Mouse (Mus musculus): ENCODE measurements around the gene Nudt12. TPM values are rescaled to one million over a fixed set of nuclear protein-coding genes. Genes with fewer than 3 reads are reported as not detected.

Gene Nudt12
- 2.3 and 5.9 TPM in 2 replicates for total RNA-seq (2014; rRNA removed)
- 2.0 and 3.5 TPM in 2 replicates for polyA plus RNA-seq (2015; fragmentation: Nextera tagmentation; extraction: Ambion mirVana)

DNA sequence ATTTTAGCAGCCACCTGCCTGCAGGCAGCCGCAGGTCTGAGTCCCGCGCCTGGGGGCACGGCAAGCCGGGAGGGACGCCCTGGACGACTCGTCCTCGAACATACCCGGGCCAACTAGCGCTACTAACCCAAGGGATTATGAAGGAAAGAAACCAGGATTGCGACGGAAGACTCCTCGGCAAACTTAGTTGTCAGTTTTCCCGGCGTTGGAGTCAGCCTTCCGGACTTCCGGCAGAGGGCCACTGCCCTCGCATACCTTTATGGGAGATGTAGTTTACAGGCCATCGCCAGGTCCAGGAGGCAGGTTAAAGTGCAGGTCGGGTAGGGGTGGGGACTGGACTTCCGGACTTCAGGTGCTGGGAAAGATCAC, at the start of gene Nudt12:
Nudt12 (minus strand) TSS at position 282 of the 369 bp plus-strand sequence.
- Histone ChIP-seq H3K27me3 (ENCODE audit: insufficient read depth, low read length) (no peaks in the 10 kb centered on the region), H3K27ac (peak within 1 kb of the TSS; percentile 41; the same call in 1 of the 2 replicates), H3K4me2 (ENCODE audit: low read depth, low read length) (peak within 1 kb of the TSS; percentile 75), H3K4me3 (ENCODE audit: low read length) (peak within 1 kb of the TSS; percentile 85), H3K36me3 (ENCODE audit: insufficient read depth, low read length) (no peaks in the 10 kb centered on the region), H3K9ac (replicated peaks; ENCODE audit: low read length) (peak within 1 kb of the TSS; percentile 60), H3K9me3 (ENCODE audit: low read length) (no peaks in the 10 kb centered on the region), H3K4me1 (ENCODE audit: insufficient read depth, low read length) (peaks cover 3% of the 10 kb centered on the region; the same call in 1 of the 2 replicates)
- DNase-seq (ENCODE audit: low spot score) (peak; percentile 75), ATAC-seq (peak; percentile 91)
- peak; percentile 51 for TF ChIP-seq CTCF (IDR thresholded peaks at IDR 0.05; ENCODE audit: low read depth)
- WGBS, result under 1% methylated on average over 22 of the region's 22 CpGs

DNA sequence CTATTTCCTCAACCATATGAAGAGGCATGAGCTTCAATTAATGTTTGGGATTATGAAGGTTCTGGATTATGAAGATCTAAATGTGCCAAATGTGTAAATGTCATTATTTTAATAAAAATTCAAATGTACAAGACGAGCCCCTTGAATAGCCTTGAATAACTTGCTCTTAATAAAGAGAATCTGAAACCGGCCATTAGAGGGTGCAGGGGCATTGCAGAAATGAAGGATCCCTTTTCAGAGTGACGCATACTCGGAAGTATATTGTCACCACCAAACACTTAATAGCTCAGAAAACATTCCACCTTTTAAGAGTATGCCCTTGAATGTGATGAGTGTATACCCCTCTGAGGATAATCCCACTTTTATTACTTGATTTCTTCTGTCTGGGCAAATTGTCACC, 40.1 kb upstream of the Nudt12 start:
- 58% methylated on average over 4 of the region's 4 CpGs for WGBS
- Histone ChIP-seq H3K4me2 (ENCODE audit: low read depth, low read length) (no peak overlapping the region), H3K9ac (replicated peaks; ENCODE audit: low read length) (no peak overlapping the region), H3K27me3 (ENCODE audit: insufficient read depth, low read length) (no peaks in the 10 kb centered on the region), H3K4me1 (ENCODE audit: insufficient read depth, low read length) (no peaks in the 10 kb centered on the region), H3K27ac (no peak overlapping the region), H3K36me3 (ENCODE audit: insufficient read depth, low read length) (no peaks in the 10 kb centered on the region), H3K4me3 (ENCODE audit: low read length) (no peak overlapping the region), H3K9me3 (ENCODE audit: low read length) (no peaks in the 10 kb centered on the region)
- TF ChIP-seq CTCF (IDR thresholded peaks at IDR 0.05; ENCODE audit: low read depth), result peak; percentile 58
- ATAC-seq (no peak), DNase-seq (ENCODE audit: low spot score) (peak; percentile 58)

DNA sequence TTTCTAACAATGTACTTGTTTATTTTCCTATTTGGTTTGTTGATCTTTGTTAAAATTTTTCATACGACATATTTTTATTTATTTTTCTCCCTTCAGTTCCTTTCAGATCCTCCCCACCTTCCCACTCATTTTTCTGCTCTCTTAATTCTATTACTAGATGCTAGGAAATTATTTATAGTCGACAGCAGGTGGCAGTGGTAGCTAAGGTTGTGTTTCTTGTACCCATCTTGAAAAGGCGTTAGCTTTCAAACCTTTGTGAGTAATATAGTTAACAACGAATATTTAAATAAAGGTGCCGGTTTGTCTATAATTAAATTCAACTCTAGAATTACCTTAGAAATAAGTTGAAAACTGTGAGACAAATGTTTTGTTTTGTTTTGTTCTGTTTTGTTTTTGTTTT, 26.6 kb upstream of the Nudt12 start:
- Histone ChIP-seq H3K4me3 (ENCODE audit: low read length) (no peak overlapping the region), H3K4me1 (ENCODE audit: insufficient read depth, low read length) (no peaks in the 10 kb centered on the region), H3K9ac (replicated peaks; ENCODE audit: low read length) (no peak overlapping the region), H3K36me3 (ENCODE audit: insufficient read depth, low read length) (no peaks in the 10 kb centered on the region), H3K4me2 (ENCODE audit: low read depth, low read length) (no peak overlapping the region), H3K27ac (no peak overlapping the region), H3K9me3 (ENCODE audit: low read length) (no peaks in the 10 kb centered on the region), H3K27me3 (ENCODE audit: insufficient read depth, low read length) (no peaks in the 10 kb centered on the region)
- ATAC-seq, result no peak
- peak; percentile 66 for TF ChIP-seq CTCF (IDR thresholded peaks at IDR 0.05; ENCODE audit: low read depth)
- DNase-seq (ENCODE audit: low spot score), result peak; percentile 82
- 38% methylated on average over 5 of the region's 5 CpGs for WGBS

DNA sequence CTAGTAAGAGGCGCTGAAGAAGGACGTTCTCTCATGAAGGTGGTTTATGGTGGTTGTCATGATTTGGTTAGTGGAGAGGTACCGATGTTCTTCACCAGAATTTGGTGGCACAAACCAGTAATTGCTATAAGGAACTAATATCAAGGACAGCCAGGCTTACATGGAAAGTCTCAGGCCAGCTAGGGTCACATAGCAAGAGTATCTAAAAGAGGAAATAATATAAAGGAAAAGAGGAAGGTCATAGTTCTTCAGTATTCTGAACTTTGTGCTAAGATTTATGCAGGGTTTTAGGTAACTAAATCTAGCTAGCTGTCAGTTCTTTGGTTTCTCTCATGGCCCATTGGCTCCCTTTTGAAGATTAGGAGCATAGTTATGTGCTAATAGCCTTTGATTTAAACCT, 20.3 kb upstream of the Nudt12 start:
- ATAC-seq, result no peak
- Histone ChIP-seq H3K4me3 (ENCODE audit: low read length) (no peak overlapping the region), H3K36me3 (ENCODE audit: insufficient read depth, low read length) (no peaks in the 10 kb centered on the region), H3K27ac (no peak overlapping the region), H3K4me1 (ENCODE audit: insufficient read depth, low read length) (no peaks in the 10 kb centered on the region), H3K9ac (replicated peaks; ENCODE audit: low read length) (no peak overlapping the region), H3K9me3 (ENCODE audit: low read length) (no peaks in the 10 kb centered on the region), H3K27me3 (ENCODE audit: insufficient read depth, low read length) (no peaks in the 10 kb centered on the region), H3K4me2 (ENCODE audit: low read depth, low read length) (no peak overlapping the region)
- no peak for DNase-seq (ENCODE audit: low spot score)
- no peak for TF ChIP-seq CTCF (IDR thresholded peaks at IDR 0.05; ENCODE audit: low read depth)
- 97% methylated on average over 3 of the region's 3 CpGs for WGBS

DNA sequence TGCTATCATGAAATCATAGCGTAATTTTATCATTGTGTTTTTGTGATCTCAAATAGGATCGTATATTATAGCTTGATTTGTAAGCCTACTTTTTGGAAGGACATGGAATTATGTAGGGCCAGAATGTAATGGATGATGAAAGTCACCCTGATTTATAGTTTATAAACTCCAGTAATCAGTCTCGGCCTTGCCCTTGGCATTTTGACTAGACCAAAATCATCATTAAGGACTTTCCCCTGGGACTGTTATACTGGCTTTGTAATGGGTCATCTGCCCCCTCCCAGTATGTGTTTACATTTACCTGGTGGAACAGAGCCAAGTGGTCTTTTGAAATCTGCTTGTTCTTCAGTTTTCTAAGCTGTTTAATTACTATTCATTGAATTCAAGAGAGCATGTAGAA, 13.2 kb upstream of the Nudt12 start:
- DNase-seq (ENCODE audit: low spot score), result no peak
- H3K36me3 ChIP-seq (ENCODE audit: insufficient read depth, low read length), result no peaks in the 10 kb centered on the region
- H3K27ac ChIP-seq, result no peak overlapping the region
- WGBS, result 89% methylated on average over 3 of the region's 3 CpGs
- TF ChIP-seq CTCF (IDR thresholded peaks at IDR 0.05; ENCODE audit: low read depth), result no peak
- H3K4me1 ChIP-seq (ENCODE audit: insufficient read depth, low read length), result no peaks in the 10 kb centered on the region
- ATAC-seq, result no peak
- H3K9ac ChIP-seq (replicated peaks; ENCODE audit: low read length), result no peak overlapping the region
- no peaks in the 10 kb centered on the region for H3K27me3 ChIP-seq (ENCODE audit: insufficient read depth, low read length)
- H3K4me2 ChIP-seq (ENCODE audit: low read depth, low read length), result no peak overlapping the region
- H3K9me3 ChIP-seq (ENCODE audit: low read length), result no peaks in the 10 kb centered on the region
- H3K4me3 ChIP-seq (ENCODE audit: low read length), result no peak overlapping the region

DNA sequence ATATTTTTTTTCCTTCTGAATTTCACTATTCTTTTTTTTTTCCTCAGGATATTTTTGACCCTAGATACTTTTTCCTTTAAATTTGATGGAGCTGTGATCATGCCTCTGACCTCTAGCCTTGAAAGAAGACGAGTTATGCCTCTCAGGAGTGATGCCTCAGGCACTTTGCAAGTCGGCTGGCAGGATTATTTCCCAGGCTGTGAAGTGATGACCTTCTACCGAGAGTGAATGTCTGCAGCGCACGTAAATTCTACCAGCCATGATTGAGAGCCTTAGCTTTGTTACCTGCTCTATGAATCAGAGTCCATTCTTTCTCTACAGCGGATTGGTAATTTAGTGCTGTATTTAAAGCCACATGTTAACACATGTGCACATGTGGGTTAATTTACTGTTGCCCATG, 11.3 kb upstream of the Nudt12 start:
- Histone ChIP-seq H3K27me3 (ENCODE audit: insufficient read depth, low read length) (no peaks in the 10 kb centered on the region), H3K4me2 (ENCODE audit: low read depth, low read length) (no peak overlapping the region), H3K27ac (no peak overlapping the region), H3K36me3 (ENCODE audit: insufficient read depth, low read length) (no peaks in the 10 kb centered on the region), H3K4me1 (ENCODE audit: insufficient read depth, low read length) (no peaks in the 10 kb centered on the region), H3K9ac (replicated peaks; ENCODE audit: low read length) (no peak overlapping the region), H3K9me3 (ENCODE audit: low read length) (no peaks in the 10 kb centered on the region), H3K4me3 (ENCODE audit: low read length) (no peak overlapping the region)
- DNase-seq (ENCODE audit: low spot score), result no peak
- TF ChIP-seq CTCF (IDR thresholded peaks at IDR 0.05; ENCODE audit: low read depth), result no peak
- no peak for ATAC-seq
- WGBS, result 35% methylated on average over 6 of the region's 6 CpGs

DNA sequence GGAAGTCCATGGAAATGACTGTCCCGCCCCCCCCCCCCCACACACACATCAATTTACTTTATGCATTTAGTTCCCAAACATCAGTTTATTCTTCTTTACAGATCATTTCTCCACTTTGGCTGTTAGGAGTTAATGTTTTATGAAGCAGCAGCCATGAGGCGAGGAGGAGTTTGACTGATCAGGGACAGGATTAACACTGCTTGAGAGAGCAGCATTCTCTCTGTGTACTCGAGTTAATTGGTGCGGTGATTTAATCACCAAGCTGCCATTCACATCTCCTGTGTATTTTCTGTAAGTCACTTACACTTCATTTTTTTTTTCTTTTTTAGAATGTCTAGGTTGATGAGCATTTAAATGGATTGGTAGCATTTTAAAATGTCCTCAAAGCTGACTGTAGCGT, 10.8 kb upstream of the Nudt12 start:
- Histone ChIP-seq H3K4me3 (ENCODE audit: low read length) (no peak overlapping the region), H3K4me2 (ENCODE audit: low read depth, low read length) (no peak overlapping the region), H3K9ac (replicated peaks; ENCODE audit: low read length) (no peak overlapping the region), H3K36me3 (ENCODE audit: insufficient read depth, low read length) (no peaks in the 10 kb centered on the region), H3K4me1 (ENCODE audit: insufficient read depth, low read length) (no peaks in the 10 kb centered on the region), H3K9me3 (ENCODE audit: low read length) (no peaks in the 10 kb centered on the region), H3K27ac (no peak overlapping the region), H3K27me3 (ENCODE audit: insufficient read depth, low read length) (no peaks in the 10 kb centered on the region)
- 26% methylated on average over 5 of the region's 5 CpGs for WGBS
- DNase-seq (ENCODE audit: low spot score) (peak; percentile 22), ATAC-seq (no peak)
- TF ChIP-seq CTCF (IDR thresholded peaks at IDR 0.05; ENCODE audit: low read depth), result no peak

Measured in hindbrain, postnatal 0 days (tissue).